ENCODE assay signal across 8 mouse cellular contexts in the genomic region with DNA sequence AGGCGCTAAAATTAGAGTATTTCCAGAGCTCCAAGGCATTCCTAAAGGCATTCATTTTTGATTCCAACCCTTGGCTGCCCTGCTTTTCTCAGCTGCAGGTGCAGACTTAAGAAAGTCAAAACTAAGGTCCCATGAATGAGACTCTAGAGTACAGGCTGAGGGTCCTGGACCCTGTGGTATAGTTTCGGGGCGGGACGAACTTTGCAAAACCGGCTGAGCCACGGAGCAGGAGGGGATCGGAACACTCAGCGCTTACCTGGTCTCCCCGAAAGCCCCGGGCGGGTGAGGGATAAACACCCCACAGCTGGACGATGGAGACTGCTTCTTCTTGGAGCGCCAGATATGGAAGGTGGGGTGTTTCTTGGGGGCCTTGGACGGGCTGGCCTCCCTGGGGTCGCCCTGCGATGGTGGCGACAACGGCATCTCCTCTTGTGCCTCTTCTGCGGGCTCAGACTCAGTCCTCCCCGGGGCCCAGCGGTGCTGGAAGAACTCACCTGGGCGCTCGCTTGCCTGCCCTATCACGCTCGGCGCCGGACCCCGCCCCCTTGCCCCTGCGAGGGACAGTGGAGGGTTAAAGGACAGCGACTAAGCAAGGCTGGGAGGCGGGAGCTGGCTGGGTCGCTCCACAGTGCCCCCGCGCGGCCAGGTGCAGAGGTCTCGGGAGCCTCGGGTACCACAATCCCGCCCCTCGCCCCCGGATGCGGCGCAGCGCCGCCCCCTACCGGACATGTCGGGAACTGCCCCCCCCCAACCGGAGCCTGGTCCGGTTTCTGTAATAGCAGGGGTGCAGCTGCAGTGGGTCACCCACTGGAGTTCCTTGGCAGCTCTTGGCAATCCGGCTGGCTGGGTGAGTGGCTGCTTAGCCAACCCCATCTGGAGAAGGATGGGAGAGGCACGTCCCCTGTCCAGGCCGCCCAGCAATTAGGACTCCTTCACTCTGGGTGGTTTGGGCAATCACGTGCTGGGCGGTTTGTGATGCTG. TPM values are rescaled to one million over a fixed set of nuclear protein-coding genes. Genes with fewer than 3 reads are reported as not detected.
DNase-seq lines count a peak whose midpoint lies in the region; ATAC-seq and TF ChIP-seq lines count a peak whose summit lies in the region.

TSS of gene Crybg1 (minus strand) at position 517 of the 981 bp plus-strand sequence.

- ATAC-seq in intestine, embryonic 15.5 days = peak; percentile 97
- peak; percentile 56 for ATAC-seq in midbrain, postnatal 0 days (ENCODE audit: low FRiP score)

- intact Hi-C loops in heart, postnatal 25 days (cut with DNase I) = no loop called here
- intact Hi-C loops in gastrocnemius, adult 2 months (cut with DNase I) = loop anchor here (2.0 kb wide), 1 partner anchor 196 kb away; no protein-coding TSS in a partner anchor

- peak within 1 kb of the TSS; percentile 92 for H3K4me2 ChIP-seq in intestine, embryonic 15.5 days (replicated peaks)
- H3K4me2 ChIP-seq in midbrain, postnatal 0 days (ENCODE audit: low read depth, low read length, poor library complexity, severe bottlenecking) = peak within 1 kb of the TSS; percentile 55

- no peak within 1 kb of the TSS for H3K27ac ChIP-seq in gastrocnemius, adult 2 months
- no peak within 1 kb of the TSS for H3K27ac ChIP-seq in intestine, embryonic 15.5 days
- H3K27ac ChIP-seq in liver, adult 2 months (replicated peaks; ENCODE audit: insufficient read depth, low read depth, low read length) = no peak within 1 kb of the TSS
- H3K27ac ChIP-seq in midbrain, postnatal 0 days (ENCODE audit: low read depth, low read length) = no peak within 1 kb of the TSS

- 5% methylated on average over 53 of the region's 53 CpGs for WGBS in intestine, embryonic 15.5 days
- WGBS in liver, adult 2 months = 9% methylated on average over 51 of the region's 53 CpGs
- 5% methylated on average over 43 of the region's 53 CpGs for whole genome bisulfite sequencing in midbrain, postnatal 0 days

- H3K36me3 ChIP-seq in intestine, embryonic 15.5 days = no peaks in the 10 kb centered on the region
- no peaks in the 10 kb centered on the region for H3K36me3 ChIP-seq in liver, adult 2 months (ENCODE audit: control insufficient read depth, insufficient read depth, low read length)
- no peaks in the 10 kb centered on the region for H3K36me3 ChIP-seq in midbrain, postnatal 0 days (ENCODE audit: insufficient read depth, low read length)
- no peaks in the 10 kb centered on the region for H3K36me3 ChIP-seq in splenic B cell, adult 2 months (ENCODE audit: control insufficient read depth, insufficient read depth, low read length, poor library complexity, severe bottlenecking)

- peak; percentile 91 for TF ChIP-seq CTCF in gastrocnemius, adult 2 months (IDR thresholded peaks at IDR 0.05)
- peak; percentile 81 for TF ChIP-seq CTCF in liver, adult 2 months (IDR thresholded peaks at IDR 0.05; ENCODE audit: low read depth, low read length)
- TF ChIP-seq CTCF in midbrain, postnatal 0 days (IDR thresholded peaks at IDR 0.05) = peak; percentile 70

- H3K27me3 ChIP-seq in intestine, embryonic 15.5 days (replicated peaks) = no peaks in the 10 kb centered on the region
- no peaks in the 10 kb centered on the region for H3K27me3 ChIP-seq in liver, adult 2 months (ENCODE audit: control insufficient read depth, insufficient read depth, low read length)
- H3K27me3 ChIP-seq in midbrain, postnatal 0 days (ENCODE audit: insufficient read depth, low read length) = peaks cover 7% of the 10 kb centered on the region
- H3K27me3 ChIP-seq in splenic B cell, adult 2 months (ENCODE audit: control insufficient read depth, insufficient read depth, low read length, poor library complexity, severe bottlenecking) = no peaks in the 10 kb centered on the region

- H3K4me3 ChIP-seq in gastrocnemius, adult 2 months = peak within 1 kb of the TSS; percentile 56
- peak within 1 kb of the TSS; percentile 44 for H3K4me3 ChIP-seq in intestine, embryonic 15.5 days (replicated peaks)
- H3K4me3 ChIP-seq in liver, adult 2 months (ENCODE audit: insufficient read depth, low read depth, low read length) = peak within 1 kb of the TSS; percentile 10; the same call in 1 of the 2 replicates
- H3K4me3 ChIP-seq in midbrain, postnatal 0 days (ENCODE audit: low read depth, low read length) = peak within 1 kb of the TSS; percentile 33

- no peak for TF ChIP-seq POLR2A in liver, adult 2 months (IDR thresholded peaks at IDR 0.05; ENCODE audit: extremely low read depth, insufficient read depth, low read length)

- peaks cover 8% of the 10 kb centered on the region for H3K4me1 ChIP-seq in intestine, embryonic 15.5 days (replicated peaks)
- no peaks in the 10 kb centered on the region for H3K4me1 ChIP-seq in liver, adult 2 months (ENCODE audit: control insufficient read depth, insufficient read depth, low read length)
- H3K4me1 ChIP-seq in midbrain, postnatal 0 days (ENCODE audit: insufficient read depth, low read length) = peaks cover 11% of the 10 kb centered on the region; the same call in 1 of the 2 replicates

- H3K79me2 ChIP-seq in liver, adult 2 months (ENCODE audit: control insufficient read depth, insufficient read depth, low read length) = no peaks in the 10 kb centered on the region

- no peak within 1 kb of the TSS for H3K9ac ChIP-seq in intestine, embryonic 15.5 days
- no peak within 1 kb of the TSS for H3K9ac ChIP-seq in liver, adult 2 months (ENCODE audit: low read depth, low read length)
- peak within 1 kb of the TSS; percentile 19; the same call in 1 of the 2 replicates for H3K9ac ChIP-seq in midbrain, postnatal 0 days (replicated peaks; ENCODE audit: low read length, poor library complexity, severe bottlenecking)

- peak; percentile 88 for DNase-seq in heart, adult 11 months
- no peak for DNase-seq in heart, postnatal 25 days (ENCODE audit: low spot score)
- peak; percentile 48 to 79 for DNase-seq in cerebellum, postnatal 14 days
- DNase-seq in gastrocnemius, adult 2 months = peak; percentile 67
- peak; percentile 31 for DNase-seq in liver, adult 2 months (ENCODE audit: extremely low read depth, low read depth, low spot score)
- peak; percentile 19 for DNase-seq in midbrain, postnatal 0 days (ENCODE audit: low spot score)
- peak; percentile 66 for DNase-seq in splenic B cell, adult 2 months (ENCODE audit: low read depth, low spot score)

- H3K9me3 ChIP-seq in intestine, embryonic 15.5 days = no peaks in the 10 kb centered on the region
- H3K9me3 ChIP-seq in midbrain, postnatal 0 days (ENCODE audit: low read length) = no peaks in the 10 kb centered on the region

RNA-seq across cellular contexts. Expression of gene Crybg1, which starts in this region (rescaled TPM):
- 1 to 10 TPM; 2.1 to 3.1 TPM for total RNA-seq in heart, postnatal 25 days (2021)
- total RNA-seq in gastrocnemius, adult 2 months (2021) = 1 to 10 TPM; 1.0 to 1.3 TPM
- polyA plus RNA-seq in intestine, embryonic 15.5 days (2015; fragmentation: Nextera tagmentation; extraction: Ambion mirVana) = 0.62 and 0.76 TPM in 2 replicates
- total RNA-seq in liver, adult 2 months (2014; rRNA removed) = 11.6 and 13.0 TPM in 2 replicates
- 3.2 TPM in 2 replicates for polyA plus RNA-seq in liver, adult 2 months (2012; rRNA removed)
- 0.38 and 1.0 TPM in 2 replicates for total RNA-seq in midbrain, postnatal 0 days (2014; rRNA removed)
- polyA plus RNA-seq in midbrain, postnatal 0 days (2015; fragmentation: Nextera tagmentation; extraction: Ambion mirVana) = 0.15 and 0.20 TPM in 2 replicates

Comparison
In these comparisons a context has a peak if more than half of its experiments do, and no peak if none do; other contexts are left out.
1. Peak in ATAC-seq, H3K4me3 ChIP-seq and H3K4me2 ChIP-seq in intestine, embryonic 15.5 days; RNA of the gene not detected or under 1 TPM.